Mouse (Mus musculus) bone marrow, adult 2 months (tissue): ENCODE results near the gene Sox5.

Experiments
- CTCF ChIP-seq: fragments of 200-500 bp; IDR thresholded peaks from 2 replicates; pipeline ENCODE4 v1.5.1; 2011; ENCODE audit warnings: low read length, control low read depth; ENCODE audit not compliant: control insufficient read depth, insufficient read depth
- POLR2A ChIP-seq: fragments of 200-500 bp; IDR thresholded peaks from 2 replicates; pipeline ENCODE4 v1.6.1; 2011; ENCODE audit warnings: low read depth, mild to moderate bottlenecking, control low read depth, low read length, borderline replicate concordance; ENCODE audit not compliant: control insufficient read depth

- TF ChIP-seq CTCF (no peak), POLR2A (no peak)
Measured at GRCm38 (mm10) chr6:144251222-144252170, 530.3 kb downstream of the Sox5 start.
